Mouse (Mus musculus) limb, embryonic 14.5 days (tissue): ENCODE results near the gene Rad9a. TPM values are rescaled to one million over a fixed set of nuclear protein-coding genes. Genes with fewer than 3 reads are reported as not detected.

Experiments used
- ATAC-seq: fragments of 200-750 bp; cut with Nextera tagmentation; 2 replicates; pipeline ENCODE4 v1.8.0; 2017; ENCODE audit warnings: low read depth, moderate number of reproducible peaks, moderate TSS enrichment; ENCODE audit not compliant: low FRiP score
- DNase-seq: peaks from one replicate; pipeline ENCODE4 v3.0.0-alpha.2; 2015; ENCODE audit warnings: low spot score
- H3K27ac ChIP-seq: fragments of 300-500 bp; sonication (generic); replicated peaks from 2 replicates; pipeline ENCODE4 v1.5.1; 2014; ENCODE audit warnings: low read depth, mild to moderate bottlenecking, low read length, moderate library complexity, mixed read lengths
- H3K27me3 ChIP-seq: fragments of 300-500 bp; sonication (generic); 2 replicates; pipeline ENCODE4 v1.6.1; 2014; ENCODE audit warnings: low read length, mixed read lengths; ENCODE audit not compliant: control insufficient read depth, insufficient read depth
- H3K36me3 ChIP-seq: fragments of 300-500 bp; sonication (generic); 2 replicates; pipeline ENCODE4 v1.6.1; 2014; ENCODE audit warnings: mild to moderate bottlenecking, low read length, moderate library complexity, mixed read lengths; ENCODE audit not compliant: control insufficient read depth, insufficient read depth
- H3K4me1 ChIP-seq: fragments of 300-500 bp; sonication (generic); 2 replicates; pipeline ENCODE4 v1.6.1; 2014; ENCODE audit warnings: antibody characterized with exemption, low read length, mixed read lengths; ENCODE audit not compliant: control insufficient read depth, insufficient read depth
- H3K4me2 ChIP-seq: fragments of 300-500 bp; sonication (generic); replicated peaks from 2 replicates; pipeline ENCODE4 v1.6.1; 2014; ENCODE audit warnings: low read depth, mild to moderate bottlenecking, low read length, moderate library complexity; ENCODE audit not compliant: severe bottlenecking
- H3K4me3 ChIP-seq: fragments of 300-500 bp; sonication (generic); replicated peaks from 2 replicates; pipeline ENCODE4 v1.5.1; 2014; ENCODE audit warnings: low read length
- H3K9ac ChIP-seq: fragments of 300-500 bp; sonication (generic); 2 replicates; pipeline ENCODE4 v1.6.1; 2014; ENCODE audit warnings: mild to moderate bottlenecking, low read depth, low read length, moderate library complexity; ENCODE audit not compliant: severe bottlenecking
- H3K9me3 ChIP-seq: fragments of 300-500 bp; sonication (generic); 2 replicates; pipeline ENCODE4 v1.6.1; 2016; ENCODE audit warnings: low read length; ENCODE audit not compliant: control insufficient read depth
- POLR2A ChIP-seq: fragments of 200-500 bp; IDR thresholded peaks from 2 replicates; pipeline ENCODE4 v1.8.0; 2012; ENCODE audit warnings: inconsistent platforms, mild to moderate bottlenecking, moderate library complexity, borderline replicate concordance; ENCODE audit not compliant: insufficient read depth, insufficient read length; ENCODE audit errors: extremely low read depth
- WGBS: fragments of 180-500 bp; shearing (Covaris S2); extraction: QIAGEN DNeasy Blood & Tissue Kit; methylation state at CpG from one replicate; pipeline ENCODE4 v1.1.7; 2014; 5-methylcytosine and 5-hydroxymethylcytosine counted together
- polyA plus RNA-seq, 2 experiments: library from polyadenylated mRNA; depleted of rRNA in 1 of 2; stranded (reverse) in 1 of 2; unstranded in 1 of 2; fragments of >200 nt; fragmentation: Nextera tagmentation in 1 of 2; extraction: Ambion mirVana in 1 of 2; gene quantifications; 2 replicates each; pipeline versions ENCODE4 v1.2.1 to v1.2.3; 2012 to 2014

Rad9a gene
- polyA plus RNA-seq, 2 experiments = 33.3 to 57.5 TPM

GRCm38 (mm10) chr19:4214771-4215450 is 13.4 kb upstream of the Rad9a start:
- Histone ChIP-seq H3K4me2 (peak overlapping the region; percentile 94), H3K4me3 (peak overlapping the region; percentile 91), H3K27ac (peak overlapping the region; percentile 96), H3K36me3 (no peaks in the 10 kb centered on the region), H3K27me3 (no peaks in the 10 kb centered on the region), H3K4me1 (peaks cover 51% of the 10 kb centered on the region), H3K9me3 (no peaks in the 10 kb centered on the region), H3K9ac (peak overlapping the region; percentile 96)
- DNase-seq = no peak
- no peak for TF ChIP-seq POLR2A
- ATAC-seq = peak; percentile 57
- under 1% methylated on average over 26 of the region's 81 CpGs for WGBS

GRCm38 (mm10) chr19:4214071-4214770 is 12.8 kb upstream of the Rad9a start, which contains the start of the genes Clcf1 and AC109138.7:
TSS of gene Clcf1 (plus strand) at chr19:4214238.
TSS of gene AC109138.7 (plus strand) at chr19:4214357.
- DNase-seq = peak; percentile 54
- no peak for TF ChIP-seq POLR2A
- Histone ChIP-seq H3K4me1 (peaks cover 48% of the 10 kb centered on the region), H3K27me3 (no peaks in the 10 kb centered on the region), H3K36me3 (no peaks in the 10 kb centered on the region), H3K4me2 (peak within 1 kb of the TSS; percentile 94), H3K9ac (peak within 1 kb of the TSS; percentile 96), H3K4me3 (peak within 1 kb of the TSS; percentile 91), H3K9me3 (no peaks in the 10 kb centered on the region), H3K27ac (peak within 1 kb of the TSS; percentile 96)
- ATAC-seq = peak; percentile 43
- 1% methylated on average over 36 of the region's 49 CpGs for WGBS

DNA sequence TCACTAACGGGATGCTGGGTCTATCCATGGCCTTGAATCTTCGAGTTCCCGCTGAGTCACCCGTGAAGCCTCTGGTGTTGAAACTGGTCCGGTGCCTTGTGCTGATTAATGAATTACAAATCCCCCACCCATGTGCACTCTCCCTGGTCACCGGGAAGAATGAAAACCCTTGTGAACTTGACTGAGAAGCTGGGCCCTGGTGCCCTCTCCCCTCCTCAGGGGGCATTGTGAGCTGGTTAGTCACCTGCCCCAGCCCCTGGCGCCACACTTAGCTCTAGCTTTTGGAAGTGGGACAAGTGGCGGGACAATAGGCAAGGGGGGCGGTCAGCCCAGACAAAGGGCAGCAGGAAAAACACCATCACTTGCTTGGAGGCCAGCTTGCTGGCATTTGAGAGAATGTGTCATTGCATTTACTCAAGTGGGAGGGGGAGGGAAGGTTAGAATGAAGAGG is 12.1 kb upstream of the Rad9a start:
- DNase-seq = no peak
- ATAC-seq = no peak
- peaks cover 48% of the 10 kb centered on the region for H3K4me1 ChIP-seq

DNA sequence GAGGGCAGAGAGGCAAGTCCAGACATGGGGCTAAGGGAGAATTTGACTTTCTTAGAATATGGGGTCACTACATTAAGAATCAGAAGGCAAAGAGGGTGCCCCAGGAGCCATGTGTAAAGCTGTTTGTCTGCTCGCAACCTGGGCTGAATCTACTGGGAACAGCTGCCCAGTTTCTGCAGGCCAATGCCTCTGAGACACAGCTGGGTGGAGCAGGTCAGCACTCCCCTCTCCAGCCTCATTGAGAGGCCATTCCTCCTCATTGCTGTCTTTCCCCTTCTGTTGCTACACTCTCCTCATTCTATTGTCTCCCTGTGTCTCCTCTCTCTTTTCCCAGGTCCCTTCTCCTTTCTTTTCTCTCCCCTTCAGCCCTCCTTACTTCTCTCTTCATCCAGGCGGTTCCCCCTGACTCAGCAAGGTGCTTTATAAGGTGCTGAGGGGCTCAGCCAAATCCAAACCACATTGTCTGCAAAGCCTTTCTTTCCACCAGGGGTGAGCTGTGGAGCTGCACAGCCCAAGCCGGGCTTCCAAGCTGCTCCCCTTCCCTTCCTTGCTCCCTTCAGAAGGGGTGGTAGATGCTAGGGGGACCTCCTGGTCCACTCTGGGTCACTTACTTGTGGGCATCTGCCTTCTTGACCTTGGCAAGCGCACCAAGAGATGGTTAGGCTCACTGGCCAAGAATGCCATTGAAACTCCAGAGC is 10.6 kb upstream of the Rad9a start:
- Histone ChIP-seq H3K27me3 (no peaks in the 10 kb centered on the region), H3K4me1 (peaks cover 35% of the 10 kb centered on the region), H3K27ac (peak overlapping the region; percentile 67; the same call in 1 of the 2 replicates), H3K4me3 (no peak overlapping the region), H3K9me3 (no peaks in the 10 kb centered on the region), H3K36me3 (no peaks in the 10 kb centered on the region), H3K9ac (no peak overlapping the region), H3K4me2 (peak overlapping the region; percentile 10; the same call in 1 of the 2 replicates)
- WGBS = 23% methylated on average over 4 of the region's 4 CpGs
- no peak for ATAC-seq
- DNase-seq = no peak
- TF ChIP-seq POLR2A = no peak

More for the DNA sequence above, 12.1 kb upstream of the Rad9a start:
- no peak for TF ChIP-seq POLR2A
- peak overlapping the region; percentile 94 for H3K4me2 ChIP-seq
- H3K27ac ChIP-seq = peak overlapping the region; percentile 96
- H3K4me3 ChIP-seq = peak overlapping the region; percentile 91
- no peaks in the 10 kb centered on the region for H3K9me3 ChIP-seq
- H3K36me3 ChIP-seq = no peaks in the 10 kb centered on the region
- WGBS = 13% methylated on average over 9 of the region's 9 CpGs
- H3K27me3 ChIP-seq = no peaks in the 10 kb centered on the region
- peak overlapping the region; percentile 96 for H3K9ac ChIP-seq

- WGBS = 70% methylated on average over 5 of the region's 5 CpGs
- H3K9ac ChIP-seq = no peak overlapping the region
- H3K4me3 ChIP-seq = no peak overlapping the region
- no peak for ATAC-seq
- H3K9me3 ChIP-seq = no peaks in the 10 kb centered on the region
- no peak for DNase-seq
- H3K4me2 ChIP-seq = no peak overlapping the region
- no peaks in the 10 kb centered on the region for H3K27me3 ChIP-seq
- H3K4me1 ChIP-seq = peaks cover 19% of the 10 kb centered on the region
- no peaks in the 10 kb centered on the region for H3K36me3 ChIP-seq
- H3K27ac ChIP-seq = no peak overlapping the region
- TF ChIP-seq POLR2A = no peak
Observed at GRCm38 (mm10) chr19:4208563-4208962, 7.1 kb upstream of the Rad9a start.
